Mouse (Mus musculus) thymus, postnatal 14 days (tissue): ENCODE measurements at regions not wholly inside any gene's neighbourhood (a gene's known extent, or its start where the extent isn't known, plus 50 kb on each side); places are given as distances from the start of the nearest gene placed in this dataset.

Experiments used
- DNase-seq: peaks from one replicate; pipeline ENCODE4 v3.0.0; 2021

- DNase-seq, result no peak
These were observed 102.6 kb upstream of the Tgfbr2 start for GRCm38 (mm10) chr9:116277736-116278135.

- no peak for DNase-seq
These were observed 101.0 kb upstream of the Tgfbr2 start for GRCm38 (mm10) chr9:116276141-116276540.

- no peak for DNase-seq
These were observed 97.3 kb upstream of the Tgfbr2 start for GRCm38 (mm10) chr9:116272446-116272845.

DNA sequence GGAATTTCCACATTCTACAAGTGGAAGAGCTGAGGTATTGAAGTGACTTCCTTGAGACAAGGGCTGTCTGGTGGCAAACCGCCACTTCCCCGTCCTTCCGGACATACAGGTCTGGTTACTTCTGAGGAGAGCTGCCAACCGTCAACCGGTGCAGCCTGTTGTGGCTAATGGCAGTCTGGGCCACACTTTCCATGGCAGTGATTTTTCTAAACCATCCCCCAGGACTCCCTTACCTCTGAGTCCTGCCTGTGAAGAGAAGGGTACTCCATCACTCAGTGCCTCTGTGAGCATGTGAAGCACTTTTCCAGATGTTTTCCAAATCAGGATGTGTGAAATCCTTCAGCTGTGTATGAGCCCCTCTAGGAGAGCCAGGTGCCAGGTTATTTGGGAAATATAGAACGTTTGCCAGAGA lies 95.3 kb upstream of the Tgfbr2 start:
- no peak for DNase-seq

GRCm38 (mm10) chr9:116267411-116267810 lies 92.3 kb upstream of the Tgfbr2 start:
- no peak for DNase-seq

DNA sequence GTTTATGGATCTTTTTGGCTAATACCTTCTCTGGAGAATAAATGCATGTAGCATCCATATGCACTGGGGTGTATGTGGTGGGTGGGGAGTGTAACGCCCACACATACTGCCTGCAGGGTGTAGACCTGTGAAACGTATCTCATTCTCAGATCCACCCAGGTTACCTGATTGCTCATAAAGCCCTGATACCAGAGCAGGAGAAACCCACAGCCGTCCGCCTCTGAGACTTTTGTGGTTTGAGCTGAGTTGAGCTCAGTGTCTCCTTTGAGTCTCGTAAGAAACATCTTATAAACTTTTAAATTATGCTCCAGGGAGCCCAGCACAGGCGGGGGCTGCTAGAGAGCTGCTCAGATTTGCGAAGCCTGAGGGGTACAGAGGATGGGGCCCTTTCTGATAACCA lies 88.7 kb upstream of the Tgfbr2 start:
- peak; percentile 58 for DNase-seq

GRCm38 (mm10) chr9:116259569-116259968 lies 84.4 kb upstream of the Tgfbr2 start:
- DNase-seq, result no peak

DNA sequence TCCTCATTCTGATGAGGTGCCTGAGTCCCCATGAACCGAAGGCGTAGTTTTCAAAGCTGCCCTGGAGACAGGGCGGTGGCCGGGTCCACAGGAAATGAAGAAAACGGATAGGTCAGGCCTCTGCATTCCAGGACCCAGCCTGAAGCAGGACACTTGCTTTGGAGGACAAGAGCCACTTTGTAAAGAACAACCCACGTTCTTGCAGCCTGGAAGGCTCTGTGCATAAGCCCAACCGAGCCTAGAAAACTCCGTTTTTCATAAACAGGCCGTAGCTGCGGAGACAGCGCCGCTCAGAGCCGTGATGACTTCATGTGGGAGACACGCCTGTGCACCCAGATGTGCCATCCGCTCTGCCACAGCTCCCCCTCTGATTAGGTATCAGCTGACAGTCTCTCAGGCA lies 78.4 kb upstream of the Tgfbr2 start:
- peak; percentile 51 for DNase-seq

DNA sequence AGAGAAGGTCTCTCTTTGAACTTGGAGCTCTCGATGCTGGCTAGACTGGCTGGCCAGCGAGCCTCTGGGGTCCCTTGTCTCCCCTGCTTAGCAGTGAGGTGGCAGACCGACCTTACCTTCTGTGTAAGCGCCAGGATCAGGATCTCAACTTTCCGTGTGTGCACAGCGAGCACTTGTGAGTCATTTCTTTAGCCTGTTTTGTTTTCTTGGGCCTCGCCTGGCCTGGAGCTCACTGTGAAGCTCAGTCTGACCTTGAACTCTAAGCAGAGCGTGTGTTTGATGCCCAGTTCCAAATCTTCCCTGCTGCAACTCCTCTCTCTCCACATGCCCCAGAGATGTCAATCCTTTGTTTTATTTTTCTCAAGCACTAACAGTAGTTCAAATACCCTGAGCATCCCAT lies 77.6 kb upstream of the Tgfbr2 start:
- DNase-seq, result no peak

GRCm38 (mm10) chr9:116249791-116250190 lies 74.6 kb upstream of the Tgfbr2 start:
- DNase-seq, result peak; percentile 38

- DNase-seq, result no peak
These were observed 70.0 kb upstream of the Tgfbr2 start for GRCm38 (mm10) chr9:116245136-116245535.

- DNase-seq, result no peak
These were observed 69.4 kb upstream of the Tgfbr2 start for GRCm38 (mm10) chr9:116244619-116244899.

- peak; percentile 20 for DNase-seq
These were observed 68.8 kb upstream of the Tgfbr2 start for GRCm38 (mm10) chr9:116243775-116244618.

DNA sequence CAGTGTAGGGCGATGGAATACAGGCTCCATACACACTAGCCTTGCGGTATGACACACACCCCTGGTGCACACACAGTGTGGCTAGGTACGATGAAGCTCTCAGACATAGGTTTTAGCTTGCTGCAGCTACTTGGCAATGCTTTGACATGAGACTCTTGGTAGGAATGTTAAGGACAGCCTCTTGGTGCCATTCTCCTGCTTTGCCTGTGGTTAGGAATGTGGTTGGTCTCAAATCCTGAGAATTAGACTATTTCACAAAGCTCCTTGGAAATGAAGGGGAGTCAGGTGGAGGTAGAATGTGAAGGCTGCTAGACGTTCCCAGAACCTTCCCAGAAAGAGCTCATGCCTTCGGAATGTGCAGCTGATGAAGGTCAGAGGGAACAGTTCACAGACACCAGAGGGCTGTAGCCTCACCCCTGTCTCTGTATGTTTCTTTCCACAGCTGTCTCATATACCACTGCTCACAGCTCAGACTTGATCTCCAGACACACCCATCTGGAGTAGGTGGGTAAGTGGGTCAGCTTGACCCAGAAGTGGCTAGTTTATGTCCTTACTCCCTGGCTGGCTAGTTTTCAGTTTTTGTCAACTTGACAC lies 66.9 kb upstream of the Tgfbr2 start:
- no peak for DNase-seq

GRCm38 (mm10) chr9:116241290-116241689 lies 66.1 kb upstream of the Tgfbr2 start:
- DNase-seq, result no peak

- DNase-seq, result no peak
These were observed 61.7 kb upstream of the Tgfbr2 start for GRCm38 (mm10) chr9:116236836-116237235.

DNA sequence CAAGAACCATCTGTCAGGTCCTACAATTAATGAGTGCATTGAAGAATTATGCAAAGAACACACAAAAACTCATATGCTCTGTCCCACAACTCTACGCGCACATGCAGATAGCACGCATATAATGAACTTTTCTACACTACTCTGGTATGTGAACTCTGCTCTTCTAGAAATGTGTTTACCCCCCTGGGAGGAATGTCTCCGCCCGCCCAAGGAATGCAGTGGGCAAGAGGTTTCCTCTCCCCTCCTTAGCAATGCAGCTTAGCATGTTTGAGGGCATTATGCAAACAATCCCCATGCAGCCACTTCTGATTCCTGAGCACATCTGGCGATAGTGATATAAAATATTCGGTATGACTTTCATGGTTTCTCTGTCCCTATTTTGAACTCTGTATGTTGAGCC lies 59.0 kb upstream of the Tgfbr2 start:
- no peak for DNase-seq

GRCm38 (mm10) chr9:116232386-116232785 lies 57.2 kb upstream of the Tgfbr2 start:
- no peak for DNase-seq

DNA sequence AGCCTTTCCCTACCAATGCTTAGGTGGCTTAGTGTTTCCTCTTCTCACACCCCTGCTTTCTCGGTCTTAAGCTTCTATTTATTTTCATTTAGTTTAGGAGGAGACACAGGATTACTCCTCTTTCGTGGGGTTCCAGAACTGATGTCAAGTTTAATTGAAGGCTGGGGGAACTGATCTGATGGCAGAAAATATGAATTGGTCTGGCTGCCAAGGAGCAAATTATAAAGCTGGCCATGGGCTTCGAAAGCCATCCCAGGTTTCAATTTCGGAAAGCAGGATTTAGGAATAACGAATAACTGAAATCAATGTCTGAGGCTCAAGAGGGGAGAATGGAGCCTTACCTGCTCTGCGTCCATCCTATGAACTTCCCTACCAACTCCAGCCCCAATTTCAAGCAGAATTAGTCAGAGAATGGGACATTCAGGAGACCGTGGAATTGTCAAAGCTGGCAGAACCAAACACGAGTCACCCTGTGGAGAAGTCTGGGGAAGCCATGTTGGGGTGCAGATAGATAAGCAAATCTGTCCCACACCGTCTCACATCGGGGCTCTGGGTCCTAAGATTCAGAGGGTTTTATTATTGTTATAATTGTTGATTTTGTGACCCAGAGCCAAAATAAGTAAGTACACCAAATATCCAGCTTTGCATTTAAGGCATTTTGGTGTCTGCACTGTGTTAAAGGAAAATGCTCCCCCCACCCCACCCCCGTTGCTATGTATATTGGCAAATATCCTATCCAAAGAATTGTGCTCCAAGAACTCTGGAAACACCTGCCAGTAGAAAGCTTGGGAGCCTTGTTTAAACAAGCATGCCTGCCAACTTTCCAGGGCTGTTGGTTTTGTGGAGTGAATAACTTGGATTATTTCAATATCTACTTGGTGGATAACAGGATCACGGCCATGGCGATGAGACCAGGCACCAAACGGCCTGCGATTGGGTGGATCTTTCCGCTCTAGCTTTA lies 56.5 kb upstream of the Tgfbr2 start:
- no peak for DNase-seq

DNA sequence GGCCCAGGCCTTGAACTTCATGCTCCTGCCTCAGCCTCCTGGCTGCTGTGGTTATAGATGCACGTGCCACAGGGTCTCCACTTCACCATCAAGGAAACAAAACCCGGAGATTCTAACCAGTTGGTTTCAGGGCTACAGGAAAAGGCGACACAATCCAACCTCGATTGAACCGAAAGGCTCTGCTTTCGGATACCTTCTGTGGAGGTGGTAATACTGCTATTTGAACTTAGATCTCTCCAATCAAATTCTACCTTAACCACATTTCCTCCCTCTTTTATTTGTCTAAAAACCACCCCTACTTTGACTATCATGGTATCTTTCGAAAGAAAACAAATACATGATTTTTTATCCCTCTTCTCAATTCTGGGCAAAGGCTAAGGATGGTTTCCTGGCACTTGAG lies 55.2 kb upstream of the Tgfbr2 start:
- DNase-seq, result no peak

DNA sequence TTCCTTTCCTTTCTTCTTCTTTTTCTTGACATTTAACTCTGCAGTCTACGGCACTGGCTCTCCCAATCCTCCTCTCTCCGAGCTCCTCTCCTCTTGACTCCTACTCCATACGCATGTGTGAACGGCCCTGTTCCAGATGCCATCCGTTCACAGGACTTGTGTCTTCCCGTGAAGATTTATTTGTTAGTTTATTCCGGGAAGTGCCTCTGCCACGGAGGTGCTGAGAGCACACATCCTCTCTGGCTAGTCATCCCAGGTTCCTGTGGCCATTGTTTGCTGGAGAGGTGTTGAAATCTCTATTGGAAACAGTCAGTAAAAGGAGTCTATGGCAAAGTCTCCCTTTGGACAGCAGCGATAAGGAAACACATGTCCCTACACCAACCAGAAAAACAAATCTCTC lies 53.3 kb upstream of the Tgfbr2 start:
- DNase-seq, result no peak

- DNase-seq, result no peak
These were observed 52.6 kb upstream of the Tgfbr2 start for GRCm38 (mm10) chr9:116227738-116228137.
